Mouse (Mus musculus): ENCODE measurements around the gene Adamts9.

- TF ChIP-seq HCFC1 (IDR thresholded peaks at IDR 0.05; ENCODE audit: low read depth, low read length) = no peak
- no peak for TF ChIP-seq POLR2A (IDR thresholded peaks at IDR 0.05; ENCODE audit: low read depth, low read length)
These were observed 875 bp upstream of the Adamts9 start for GRCm38 (mm10) chr6:92944048-92944685.
